Mouse (Mus musculus) MEL (cell line): ENCODE measurements around the gene Tnfaip8l2.

Source experiments
- EP300 ChIP-seq, 2 experiments: IDR thresholded peaks; 2 replicates each; pipeline ENCODE4 v1.6.1; 2011; ENCODE audit warnings: improper control_type of control experiment in 2 of 2, low read length in 2 of 2, low read depth in 1 of 2, mild to moderate bottlenecking in 1 of 2
- MAFK ChIP-seq: IDR thresholded peaks from 2 replicates; pipeline ENCODE4 v1.6.1; 2011; ENCODE audit warnings: low read depth, mild to moderate bottlenecking, low read length, improper control_type of control experiment, borderline replicate concordance
- NRF1 ChIP-seq: IDR thresholded peaks from 2 replicates; pipeline ENCODE4 v1.6.1; 2014; ENCODE audit warnings: low read depth, mild to moderate bottlenecking, inconsistent platforms, low read length, improper control_type of control experiment, moderate library complexity; ENCODE audit not compliant: poor library complexity, insufficient read depth, severe bottlenecking
- POLR2AphosphoS2 ChIP-seq: IDR thresholded peaks from 2 replicates; pipeline ENCODE4 v1.6.1; 2011; ENCODE audit warnings: low read length, improper control_type of control experiment

DNA sequence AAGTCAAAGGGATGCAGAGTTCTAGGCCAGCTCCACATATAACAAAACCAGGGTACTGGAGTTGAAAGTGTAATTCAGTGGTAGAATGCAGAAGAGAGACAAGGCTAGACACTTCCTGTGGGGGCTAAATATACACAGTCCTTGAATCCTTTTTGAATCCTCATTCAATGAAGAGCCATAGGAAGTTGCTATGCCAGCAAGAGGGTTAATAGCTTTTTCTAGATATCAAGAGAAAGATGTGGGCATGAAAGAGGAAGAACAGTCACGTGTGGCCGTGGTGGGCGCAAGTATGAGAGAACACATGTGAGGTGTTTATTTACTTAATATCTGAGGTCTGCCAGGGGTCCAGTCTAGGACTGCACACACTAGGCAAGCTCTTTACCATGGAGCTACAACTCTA, 5.8 kb downstream of the Tnfaip8l2 start:
- TF ChIP-seq NRF1 (no peak), MAFK (no peak), POLR2AphosphoS2 (no peak; the same call in 1 of the 2 replicates), EP300 (IDR thresholded peaks at IDR 0.05; ENCODE audit: low read depth in 1 of 2, low read length in 2 of 2) (peak; percentile 51 to 54; a peak in 2 of 4 replicates)
